Mouse (Mus musculus) liver, postnatal 0 days (tissue): ENCODE results near the gene Cd81.

Experiments
- CTCF ChIP-seq: sonication (generic); IDR thresholded peaks from 2 replicates; pipeline ENCODE4 v1.5.1; 2016; ENCODE audit warnings: antibody characterized with exemption, low read depth
- EP300 ChIP-seq: IDR thresholded peaks from 2 replicates; pipeline ENCODE4 v1.6.1; 2016; ENCODE audit warnings: antibody characterized with exemption, low read depth, mild to moderate bottlenecking

- no peak for TF ChIP-seq CTCF
- TF ChIP-seq EP300: no peak
Observed at GRCm38 (mm10) chr7:143100759-143101158, 48.2 kb downstream of the Cd81 start.
